Mouse (Mus musculus): ENCODE data around the gene Osbpl3. TPM values are rescaled to one million over a fixed set of nuclear protein-coding genes. Genes with fewer than 3 reads are reported as not detected.

Osbpl3 gene
- total and polyA plus RNA-seq, 3 experiments: 0.16 TPM; not detected in 2

- DNase-seq (ENCODE audit: low spot score): no peak
- TF ChIP-seq POLR2AphosphoS5 (IDR thresholded peaks at IDR 0.05; ENCODE audit: insufficient replicate concordance, low read depth, low read length) (no peak), GATA1 (IDR thresholded peaks at IDR 0.05; ENCODE audit: borderline replicate concordance, low read length) (no peak), TAL1 (conservative IDR thresholded peaks at IDR 0.05; ENCODE audit: low read depth, low read length) (no peak), GATA2 (IDR thresholded peaks at IDR 0.05; ENCODE audit: borderline replicate concordance, low read depth, low read length) (no peak)
These were observed 182.1 kb downstream of the Osbpl3 start for GRCm38 (mm10) chr6:50273947-50274346.

GRCm38 (mm10) chr6:50273416-50273815 is 182.6 kb downstream of the Osbpl3 start:
- TF ChIP-seq GATA2 (IDR thresholded peaks at IDR 0.05; ENCODE audit: borderline replicate concordance, low read depth, low read length): no peak
- no peak for TF ChIP-seq CTCF (IDR thresholded peaks at IDR 0.05; ENCODE audit: low read depth, low read length)
- TF ChIP-seq POLR2AphosphoS5 (IDR thresholded peaks at IDR 0.05; ENCODE audit: insufficient replicate concordance, low read depth, low read length): no peak
- no peak for TF ChIP-seq TAL1 (conservative IDR thresholded peaks at IDR 0.05; ENCODE audit: low read depth, low read length)
- no peak for TF ChIP-seq GATA1 (IDR thresholded peaks at IDR 0.05; ENCODE audit: borderline replicate concordance, low read length)

More at GRCm38 (mm10) chr6:50273947-50274346, 182.1 kb downstream of the Osbpl3 start:
- ATAC-seq (ENCODE audit: extremely low read depth, insufficient number of reproducible peaks, low FRiP score, poor library complexity, severe bottlenecking): no peak
- peaks cover 6% of the 10 kb centered on the region for H3K27me3 ChIP-seq (ENCODE audit: insufficient read depth, low read length)
- H3K4me1 ChIP-seq (ENCODE audit: insufficient read depth, low read depth, low read length): peaks cover 8% of the 10 kb centered on the region
- H3K9me3 ChIP-seq (replicated peaks): no peaks in the 10 kb centered on the region
- H3K4me3 ChIP-seq (ENCODE audit: low read depth, low read length): no peak overlapping the region
- no peaks in the 10 kb centered on the region for H3K36me3 ChIP-seq (replicated peaks)

GRCm38 (mm10) chr6:50263670-50264069 is 192.3 kb downstream of the Osbpl3 start, which contains the start of gene Gsdme:
Gene Gsdme, minus strand, starts transcription at chr6:50263862.
- Histone ChIP-seq H3K4me3 (ENCODE audit: low read depth, low read length) (no peak within 1 kb of the TSS), H3K27me3 (ENCODE audit: insufficient read depth, low read length) (peaks cover 53% of the 10 kb centered on the region), H3K4me1 (ENCODE audit: insufficient read depth, low read depth, low read length) (peaks cover 6% of the 10 kb centered on the region), H3K36me3 (replicated peaks) (no peaks in the 10 kb centered on the region), H3K9me3 (replicated peaks) (no peaks in the 10 kb centered on the region)
- no peak for ATAC-seq (ENCODE audit: extremely low read depth, insufficient number of reproducible peaks, low FRiP score, poor library complexity, severe bottlenecking)
- TF ChIP-seq GATA2 (IDR thresholded peaks at IDR 0.05; ENCODE audit: borderline replicate concordance, low read depth, low read length): no peak
- TF ChIP-seq TAL1 (conservative IDR thresholded peaks at IDR 0.05; ENCODE audit: low read depth, low read length): no peak
- TF ChIP-seq GATA1 (IDR thresholded peaks at IDR 0.05; ENCODE audit: borderline replicate concordance, low read length): no peak
- no peak for TF ChIP-seq POLR2AphosphoS5 (IDR thresholded peaks at IDR 0.05; ENCODE audit: insufficient replicate concordance, low read depth, low read length)
- no peak for TF ChIP-seq CTCF (IDR thresholded peaks at IDR 0.05; ENCODE audit: low read depth, low read length)
- DNase-seq (ENCODE audit: low spot score): no peak

More at GRCm38 (mm10) chr6:50273416-50273815, 182.6 kb downstream of the Osbpl3 start:
- Histone ChIP-seq H3K27me3 (ENCODE audit: insufficient read depth, low read length) (peaks cover 6% of the 10 kb centered on the region), H3K4me3 (ENCODE audit: low read depth, low read length) (no peak overlapping the region), H3K9me3 (replicated peaks) (no peaks in the 10 kb centered on the region), H3K36me3 (replicated peaks) (no peaks in the 10 kb centered on the region), H3K4me1 (ENCODE audit: insufficient read depth, low read depth, low read length) (peaks cover 8% of the 10 kb centered on the region)
- DNase-seq (ENCODE audit: low spot score) (no peak), ATAC-seq (ENCODE audit: extremely low read depth, insufficient number of reproducible peaks, low FRiP score, poor library complexity, severe bottlenecking) (no peak)

GRCm38 (mm10) chr6:50262310-50262709 is 193.7 kb downstream of the Osbpl3 start:
- no peak for DNase-seq (ENCODE audit: low spot score)
- H3K27me3 ChIP-seq (ENCODE audit: insufficient read depth, low read length): peaks cover 59% of the 10 kb centered on the region
- H3K9me3 ChIP-seq (replicated peaks): no peaks in the 10 kb centered on the region
- no peak overlapping the region for H3K4me3 ChIP-seq (ENCODE audit: low read depth, low read length)
- ATAC-seq (ENCODE audit: extremely low read depth, insufficient number of reproducible peaks, low FRiP score, poor library complexity, severe bottlenecking): no peak
- peaks cover 6% of the 10 kb centered on the region for H3K4me1 ChIP-seq (ENCODE audit: insufficient read depth, low read depth, low read length)
- no peaks in the 10 kb centered on the region for H3K36me3 ChIP-seq (replicated peaks)
- TF ChIP-seq GATA1 (IDR thresholded peaks at IDR 0.05; ENCODE audit: borderline replicate concordance, low read length) (no peak), CTCF (IDR thresholded peaks at IDR 0.05; ENCODE audit: low read depth, low read length) (no peak), GATA2 (IDR thresholded peaks at IDR 0.05; ENCODE audit: borderline replicate concordance, low read depth, low read length) (no peak), TAL1 (conservative IDR thresholded peaks at IDR 0.05; ENCODE audit: low read depth, low read length) (no peak), POLR2AphosphoS5 (IDR thresholded peaks at IDR 0.05; ENCODE audit: insufficient replicate concordance, low read depth, low read length) (no peak)

GRCm38 (mm10) chr6:50261922-50262261 is 194.1 kb downstream of the Osbpl3 start:
- Histone ChIP-seq H3K36me3 (replicated peaks) (no peaks in the 10 kb centered on the region), H3K27me3 (ENCODE audit: insufficient read depth, low read length) (peaks cover 59% of the 10 kb centered on the region), H3K4me3 (ENCODE audit: low read depth, low read length) (no peak overlapping the region), H3K9me3 (replicated peaks) (no peaks in the 10 kb centered on the region), H3K4me1 (ENCODE audit: insufficient read depth, low read depth, low read length) (peaks cover 6% of the 10 kb centered on the region)
- ATAC-seq (ENCODE audit: extremely low read depth, insufficient number of reproducible peaks, low FRiP score, poor library complexity, severe bottlenecking): no peak
- TF ChIP-seq GATA1 (IDR thresholded peaks at IDR 0.05; ENCODE audit: borderline replicate concordance, low read length) (no peak), TAL1 (conservative IDR thresholded peaks at IDR 0.05; ENCODE audit: low read depth, low read length) (no peak), GATA2 (IDR thresholded peaks at IDR 0.05; ENCODE audit: borderline replicate concordance, low read depth, low read length) (no peak), CTCF (IDR thresholded peaks at IDR 0.05; ENCODE audit: low read depth, low read length) (no peak), POLR2AphosphoS5 (IDR thresholded peaks at IDR 0.05; ENCODE audit: insufficient replicate concordance, low read depth, low read length) (no peak)
- DNase-seq (ENCODE audit: low spot score): no peak

GRCm38 (mm10) chr6:50261201-50261921 is 194.6 kb downstream of the Osbpl3 start:
- Histone ChIP-seq H3K4me1 (ENCODE audit: insufficient read depth, low read depth, low read length) (peaks cover 6% of the 10 kb centered on the region), H3K27me3 (ENCODE audit: insufficient read depth, low read length) (peaks cover 59% of the 10 kb centered on the region), H3K4me3 (ENCODE audit: low read depth, low read length) (no peak overlapping the region), H3K9me3 (replicated peaks) (no peaks in the 10 kb centered on the region), H3K36me3 (replicated peaks) (no peaks in the 10 kb centered on the region)
- ATAC-seq (ENCODE audit: extremely low read depth, insufficient number of reproducible peaks, low FRiP score, poor library complexity, severe bottlenecking) (no peak), DNase-seq (ENCODE audit: low spot score) (no peak)
- TF ChIP-seq GATA1 (IDR thresholded peaks at IDR 0.05; ENCODE audit: borderline replicate concordance, low read length) (no peak), GATA2 (IDR thresholded peaks at IDR 0.05; ENCODE audit: borderline replicate concordance, low read depth, low read length) (no peak), POLR2AphosphoS5 (IDR thresholded peaks at IDR 0.05; ENCODE audit: insufficient replicate concordance, low read depth, low read length) (no peak), TAL1 (conservative IDR thresholded peaks at IDR 0.05; ENCODE audit: low read depth, low read length) (no peak), CTCF (IDR thresholded peaks at IDR 0.05; ENCODE audit: low read depth, low read length) (no peak)
